Mouse (Mus musculus): ENCODE results near the gene Naa10. TPM values are rescaled to one million over a fixed set of nuclear protein-coding genes. Genes with fewer than 3 reads are reported as not detected.

The Naa10 gene
- total RNA-seq (2021) (10 to 100 TPM; 50.2 to 63.7 TPM), polyA plus RNA-seq (2012; rRNA removed) (57.2 and 64.5 TPM in 2 replicates)
- long read RNA-seq, transcript Naa10-204 (8 exons, 1,031 nt): major isoform, 24 of 35 reads
- long read RNA-seq, partial matches to known transcripts: 0 of 35 reads
- long read RNA-seq, other reads (novel, unspliced or antisense): 6 of 35 reads

- WGBS: 22% methylated on average over 42 of the region's 43 CpGs
- TF ChIP-seq POLR2A (IDR thresholded peaks at IDR 0.05; ENCODE audit: insufficient read depth, low read depth, low read length): peak; percentile 74
- no peak for TF ChIP-seq EP300 (IDR thresholded peaks at IDR 0.05; ENCODE audit: insufficient read depth, low read depth, low read length)
- intact Hi-C loops (cut with DNase I): loop anchor here (2.0 kb wide), 1 partner anchor 41 kb away; no protein-coding TSS in a partner anchor
- Histone ChIP-seq H3K4me3 (peak within 1 kb of the TSS; percentile 69), H3K9ac (ENCODE audit: low read depth, low read length) (peak within 1 kb of the TSS; percentile 87), H3K27me3 (ENCODE audit: control insufficient read depth, insufficient read depth, low read length) (no peaks in the 10 kb centered on the region), H3K36me3 (ENCODE audit: control insufficient read depth, insufficient read depth, low read length) (no peaks in the 10 kb centered on the region), H3K27ac (peak within 1 kb of the TSS; percentile 80), H3K4me1 (ENCODE audit: control insufficient read depth, insufficient read depth, low read length) (no peaks in the 10 kb centered on the region; the same call in 1 of the 2 replicates), H3K79me2 (replicated peaks; ENCODE audit: control insufficient read depth, insufficient read depth, low read length) (no peaks in the 10 kb centered on the region)
- DNase-seq: peak; percentile 87 to 90
Measured at GRCm38 (mm10) chrX:73921823-73922549, at the start of gene Naa10, which contains the start of gene Arhgap4. Gene Naa10, minus strand, starts transcription at chrX:73921944. Gene Arhgap4, minus strand, starts transcription at chrX:73921870.

GRCm38 (mm10) chrX:73970781-73971180, 49.0 kb upstream of the Naa10 start:
- intact Hi-C loops (cut with DNase I): no loop called here
- H3K27me3 ChIP-seq (ENCODE audit: control insufficient read depth, insufficient read depth, low read length): no peaks in the 10 kb centered on the region
- no peak overlapping the region for H3K9ac ChIP-seq (ENCODE audit: low read depth, low read length)
- no peak overlapping the region for H3K4me3 ChIP-seq
- no peak for TF ChIP-seq POLR2A (IDR thresholded peaks at IDR 0.05; ENCODE audit: insufficient read depth, low read depth, low read length)
- no peak for TF ChIP-seq EP300 (IDR thresholded peaks at IDR 0.05; ENCODE audit: insufficient read depth, low read depth, low read length)
- no peak for TF ChIP-seq CTCF (IDR thresholded peaks at IDR 0.05)
- no peak overlapping the region for H3K27ac ChIP-seq
- H3K4me1 ChIP-seq (ENCODE audit: control insufficient read depth, insufficient read depth, low read length): no peaks in the 10 kb centered on the region
- DNase-seq: no peak
- no peaks in the 10 kb centered on the region for H3K36me3 ChIP-seq (ENCODE audit: control insufficient read depth, insufficient read depth, low read length)
- no peaks in the 10 kb centered on the region for H3K79me2 ChIP-seq (replicated peaks; ENCODE audit: control insufficient read depth, insufficient read depth, low read length)

GRCm38 (mm10) chrX:73969729-73970128, 48.0 kb upstream of the Naa10 start:
- intact Hi-C loops (cut with DNase I): loop anchor here (5.0 kb wide), 6 partner anchors 53 to 443 kb away; partner anchors contain the start of genes Fam3a, Idh3g, Ikbkg and Irak1

GRCm38 (mm10) chrX:73969167-73969566, 47.4 kb upstream of the Naa10 start:
- TF ChIP-seq CTCF (IDR thresholded peaks at IDR 0.05) (no peak), POLR2A (IDR thresholded peaks at IDR 0.05; ENCODE audit: insufficient read depth, low read depth, low read length) (no peak)
- H3K9ac ChIP-seq (ENCODE audit: low read depth, low read length): no peak overlapping the region
- DNase-seq: no peak
- intact Hi-C loops (cut with DNase I): loop anchor here (5.0 kb wide), 6 partner anchors 53 to 443 kb away; partner anchors contain the start of genes Fam3a, Idh3g, Ikbkg and Irak1
- H3K79me2 ChIP-seq (replicated peaks; ENCODE audit: control insufficient read depth, insufficient read depth, low read length): no peaks in the 10 kb centered on the region
- H3K4me1 ChIP-seq (ENCODE audit: control insufficient read depth, insufficient read depth, low read length): peaks cover 4% of the 10 kb centered on the region
- no peaks in the 10 kb centered on the region for H3K27me3 ChIP-seq (ENCODE audit: control insufficient read depth, insufficient read depth, low read length)
- H3K4me3 ChIP-seq: no peak overlapping the region
- 85% methylated on average over 1 of the region's 1 CpGs for WGBS
- H3K36me3 ChIP-seq (ENCODE audit: control insufficient read depth, insufficient read depth, low read length): no peaks in the 10 kb centered on the region
- no peak overlapping the region for H3K27ac ChIP-seq

More at GRCm38 (mm10) chrX:73969729-73970128, 48.0 kb upstream of the Naa10 start:
- TF ChIP-seq EP300 (IDR thresholded peaks at IDR 0.05; ENCODE audit: insufficient read depth, low read depth, low read length): no peak
- Histone ChIP-seq H3K4me1 (ENCODE audit: control insufficient read depth, insufficient read depth, low read length) (no peaks in the 10 kb centered on the region; the same call in 1 of the 2 replicates), H3K9ac (ENCODE audit: low read depth, low read length) (no peak overlapping the region), H3K4me3 (no peak overlapping the region), H3K36me3 (ENCODE audit: control insufficient read depth, insufficient read depth, low read length) (no peaks in the 10 kb centered on the region), H3K27ac (no peak overlapping the region), H3K27me3 (ENCODE audit: control insufficient read depth, insufficient read depth, low read length) (no peaks in the 10 kb centered on the region), H3K79me2 (replicated peaks; ENCODE audit: control insufficient read depth, insufficient read depth, low read length) (no peaks in the 10 kb centered on the region)
- DNase-seq: no peak
- WGBS: 68% methylated on average over 2 of the region's 2 CpGs

- peak overlapping the region; percentile 62 for H3K4me3 ChIP-seq
- peaks cover 7% of the 10 kb centered on the region for H3K4me1 ChIP-seq (ENCODE audit: control insufficient read depth, insufficient read depth, low read length)
- peak overlapping the region; percentile 98 for H3K27ac ChIP-seq
- peak overlapping the region; percentile 65 for H3K9ac ChIP-seq (ENCODE audit: low read depth, low read length)
- H3K79me2 ChIP-seq (replicated peaks; ENCODE audit: control insufficient read depth, insufficient read depth, low read length): no peaks in the 10 kb centered on the region
- 14% methylated on average over 60 of the region's 60 CpGs for WGBS
- peak; percentile 86 to 93 for DNase-seq
- no peaks in the 10 kb centered on the region for H3K27me3 ChIP-seq (ENCODE audit: control insufficient read depth, insufficient read depth, low read length)
- peak; percentile 62; the same call in 1 of the 2 replicates for TF ChIP-seq POLR2A (IDR thresholded peaks at IDR 0.05; ENCODE audit: insufficient read depth, low read depth, low read length)
- no peak for TF ChIP-seq CTCF (IDR thresholded peaks at IDR 0.05)
- 0 out of 2 replicates have a peak, but pooled peaks have one; percentile 42 for TF ChIP-seq EP300 (IDR thresholded peaks at IDR 0.05; ENCODE audit: insufficient read depth, low read depth, low read length)
- intact Hi-C loops (cut with DNase I): loop anchor here (2.0 to 5.0 kb wide), 7 partner anchors 55 to 445 kb away; partner anchors contain the start of genes Fam3a, Idh3g, Ikbkg and Irak1
- peaks cover 5% of the 10 kb centered on the region; the same call in 1 of the 2 replicates for H3K36me3 ChIP-seq (ENCODE audit: control insufficient read depth, insufficient read depth, low read length)
Measured at GRCm38 (mm10) chrX:73967177-73968075, 45.7 kb upstream of the Naa10 start.
